Mouse (Mus musculus) heart, postnatal 0 days (tissue): ENCODE measurements around the gene Pcnx2. TPM values are rescaled to one million over a fixed set of nuclear protein-coding genes. Genes with fewer than 3 reads are reported as not detected.

Source experiments
- ATAC-seq: fragments of 200-750 bp; cut with Nextera tagmentation; 2 replicates; pipeline ENCODE4 v1.8.0; 2017; ENCODE audit warnings: low read depth, moderate number of reproducible peaks, moderate library complexity; ENCODE audit not compliant: insufficient read depth
- DNase-seq: peaks from one replicate; pipeline ENCODE4 v3.0.0-alpha.2; 2016; ENCODE audit warnings: low spot score
- H3K27ac ChIP-seq: fragments of 300-500 bp; sonication (generic); 2 replicates; pipeline ENCODE4 v1.5.1; 2014; ENCODE audit warnings: low read depth, mild to moderate bottlenecking
- H3K27me3 ChIP-seq: fragments of 300-500 bp; sonication (generic); 2 replicates; pipeline ENCODE4 v1.6.1; 2014; ENCODE audit warnings: low read length, mixed read lengths; ENCODE audit not compliant: control insufficient read depth, insufficient read depth
- H3K36me3 ChIP-seq: fragments of 300-500 bp; sonication (generic); replicated peaks from 2 replicates; pipeline ENCODE4 v1.6.1; 2014; ENCODE audit warnings: low read length, mixed read lengths; ENCODE audit not compliant: control insufficient read depth, insufficient read depth
- H3K4me1 ChIP-seq: fragments of 300-500 bp; sonication (generic); 2 replicates; pipeline ENCODE4 v1.6.1; 2014; ENCODE audit warnings: antibody characterized with exemption; ENCODE audit not compliant: control insufficient read depth, insufficient read depth
- H3K4me2 ChIP-seq: fragments of 300-500 bp; sonication (generic); 2 replicates; pipeline ENCODE4 v1.6.1; 2014; ENCODE audit warnings: low read depth, mild to moderate bottlenecking, low read length, moderate library complexity
- H3K4me3 ChIP-seq: fragments of 300-500 bp; sonication (generic); 2 replicates; pipeline ENCODE4 v1.5.1; 2014; ENCODE audit warnings: low read depth, low read length
- H3K9ac ChIP-seq: fragments of 300-500 bp; sonication (generic); replicated peaks from 2 replicates; pipeline ENCODE4 v1.6.1; 2014; ENCODE audit warnings: low read depth, low read length, mixed read lengths
- H3K9me3 ChIP-seq: fragments of 300-500 bp; sonication (generic); replicated peaks from 2 replicates; pipeline ENCODE4 v1.6.1; 2016; ENCODE audit warnings: low read length; ENCODE audit not compliant: control insufficient read depth
- CTCF ChIP-seq: IDR thresholded peaks from 2 replicates; pipeline ENCODE4 v1.5.1; 2016; ENCODE audit warnings: antibody characterized with exemption, control low read depth, low read depth
- EP300 ChIP-seq: IDR thresholded peaks from 2 replicates; pipeline ENCODE4 v1.6.1; 2016; ENCODE audit warnings: antibody characterized with exemption, low read depth
- WGBS: fragments of 180-500 bp; shearing (Covaris S2); extraction: QIAGEN DNeasy Blood & Tissue Kit; methylation state at CpG from one replicate; pipeline ENCODE4 v1.1.7; 2014; 5-methylcytosine and 5-hydroxymethylcytosine counted together
- polyA plus RNA-seq: library from polyadenylated mRNA; unstranded; fragments of >200 nt; fragmentation: Nextera tagmentation; extraction: Ambion mirVana; gene quantifications from 2 replicates; pipeline ENCODE4 v1.2.1, GENCODE M21; 2015
- total RNA-seq: library from RNA; depleted of rRNA; stranded (reverse); fragments of >200 nt; gene quantifications from 2 replicates; pipeline ENCODE4 v1.2.3, GENCODE M21; 2014; ENCODE audit warnings: low replicate concordance

Gene Pcnx2
- total and polyA plus RNA-seq, 2 experiments from 2014 or later = 0.04 to 0.16 TPM

DNA sequence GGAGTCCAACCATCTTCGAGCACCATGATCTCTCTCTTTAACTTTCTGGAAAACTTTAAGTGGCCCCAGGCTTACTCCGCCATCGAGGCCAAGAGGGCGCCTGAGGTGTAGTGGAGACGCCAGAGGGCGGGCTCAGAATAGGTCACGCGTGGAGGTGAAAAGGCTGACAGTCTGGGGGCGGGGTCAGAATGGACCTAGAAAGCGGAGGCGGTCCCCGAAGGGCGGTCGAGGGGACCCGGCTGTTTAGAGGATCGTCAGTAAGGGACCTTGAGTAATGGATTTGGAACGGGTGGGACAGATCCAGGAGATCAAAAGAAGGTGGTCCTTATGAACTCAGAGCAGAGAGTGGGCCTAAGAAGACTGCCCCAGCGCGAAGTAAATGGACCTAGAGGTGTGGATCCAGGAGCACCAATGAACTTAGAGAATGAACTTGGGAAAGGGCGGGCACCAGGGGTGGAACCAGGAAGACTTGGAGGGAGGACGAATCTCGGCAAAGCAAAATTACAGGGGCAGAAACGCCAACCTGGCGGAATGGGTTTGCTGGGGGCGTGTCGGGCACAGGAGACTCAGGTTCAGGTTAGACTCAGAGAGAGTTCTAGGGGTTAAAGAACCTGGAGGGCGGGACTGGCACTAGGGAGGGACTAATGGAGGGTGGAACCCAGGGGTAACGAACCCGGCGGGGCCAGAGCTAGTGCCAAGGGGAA, 11.7 kb upstream of the Pcnx2 start:
- Histone ChIP-seq H3K4me3 (peak overlapping the region; percentile 62), H3K27me3 (peaks cover 48% of the 10 kb centered on the region), H3K9ac (peak overlapping the region; percentile 38; the same call in 1 of the 2 replicates), H3K27ac (no peak overlapping the region), H3K9me3 (no peaks in the 10 kb centered on the region), H3K4me1 (peaks cover 11% of the 10 kb centered on the region; the same call in 1 of the 2 replicates), H3K4me2 (peak overlapping the region; percentile 93), H3K36me3 (no peaks in the 10 kb centered on the region)
- TF ChIP-seq CTCF (no peak), EP300 (no peak)
- ATAC-seq (peak; percentile 45), DNase-seq (peak; percentile 9)
- 5% methylated on average over 30 of the region's 30 CpGs for whole genome bisulfite sequencing

DNA sequence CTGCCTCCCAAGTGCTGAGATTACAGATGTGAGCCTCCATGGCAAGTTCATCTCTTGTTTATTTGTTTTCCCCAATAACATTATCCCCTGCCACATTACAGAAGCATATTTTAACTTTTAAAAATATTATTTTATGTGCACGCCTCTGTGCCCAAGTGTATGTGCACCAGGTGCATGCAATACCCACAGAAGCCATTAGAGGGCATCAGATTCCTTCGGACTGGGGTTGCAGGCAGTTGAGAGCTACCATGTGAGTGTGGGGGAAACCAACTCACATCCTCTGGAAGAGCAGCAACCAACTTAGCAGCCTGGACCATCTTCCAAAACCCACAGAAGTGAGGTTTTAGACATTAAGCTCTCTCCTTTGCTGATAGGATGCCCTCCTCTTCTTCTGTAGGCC, 9.2 kb upstream of the Pcnx2 start:
- ATAC-seq (no peak), DNase-seq (no peak)
- H3K27ac ChIP-seq = no peak overlapping the region
- H3K27me3 ChIP-seq = peaks cover 39% of the 10 kb centered on the region
- no peaks in the 10 kb centered on the region for H3K9me3 ChIP-seq
- TF ChIP-seq CTCF (0 out of 2 replicates have a peak, but pooled peaks have one; percentile 22), EP300 (no peak)
- 71% methylated on average over 2 of the region's 2 CpGs for WGBS
- no peak overlapping the region for H3K4me3 ChIP-seq
- H3K36me3 ChIP-seq = no peaks in the 10 kb centered on the region
- no peak overlapping the region for H3K9ac ChIP-seq
- H3K4me2 ChIP-seq = no peak overlapping the region
- peaks cover 11% of the 10 kb centered on the region; the same call in 1 of the 2 replicates for H3K4me1 ChIP-seq

DNA sequence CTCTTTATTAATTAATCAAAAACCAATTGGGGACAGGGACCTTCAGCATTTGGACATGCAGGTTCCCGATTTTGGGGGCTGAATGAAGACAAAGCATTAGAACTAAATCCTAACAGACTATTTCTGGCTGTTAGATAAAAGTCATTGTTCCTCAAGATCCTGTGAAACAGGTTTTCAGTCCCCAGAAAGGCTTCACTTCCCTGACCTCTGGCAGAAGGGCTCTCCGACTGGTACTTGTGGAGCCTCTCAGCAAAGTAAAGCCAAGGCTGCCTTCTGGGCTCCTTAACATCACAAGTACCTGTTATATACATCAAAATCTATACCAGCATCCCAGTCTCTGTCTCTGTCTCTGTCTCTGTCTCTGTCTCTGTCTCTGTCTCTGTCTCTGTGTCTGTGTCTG, 7.2 kb upstream of the Pcnx2 start:
- no peak for DNase-seq
- no peak for TF ChIP-seq EP300
- TF ChIP-seq CTCF = no peak
- Histone ChIP-seq H3K27ac (no peak overlapping the region), H3K9me3 (no peaks in the 10 kb centered on the region), H3K4me2 (no peak overlapping the region), H3K4me3 (no peak overlapping the region), H3K27me3 (peaks cover 19% of the 10 kb centered on the region), H3K9ac (no peak overlapping the region), H3K4me1 (peaks cover 4% of the 10 kb centered on the region; the same call in 1 of the 2 replicates), H3K36me3 (no peaks in the 10 kb centered on the region)
- ATAC-seq = no peak
- WGBS = 59% methylated on average over 2 of the region's 2 CpGs

DNA sequence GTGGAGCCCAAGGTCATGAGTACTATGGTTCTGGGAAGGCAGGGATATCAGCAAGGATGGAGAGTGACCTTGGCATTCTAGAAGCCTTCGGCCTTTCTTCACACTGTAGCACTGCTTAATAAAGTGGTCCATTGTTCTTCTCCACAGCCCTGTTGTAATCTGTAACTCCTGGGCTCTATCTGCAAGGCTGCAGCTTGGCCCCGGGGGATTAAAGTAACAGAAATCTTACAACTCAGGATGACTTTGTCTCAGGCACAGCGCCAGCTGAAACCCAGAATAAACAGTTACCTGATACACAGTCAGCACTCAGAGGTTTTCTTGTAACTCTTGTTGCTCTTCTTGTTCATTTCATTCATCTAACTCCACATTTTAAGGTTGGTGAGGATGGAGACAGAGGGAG, 4.4 kb upstream of the Pcnx2 start:
- 32% methylated on average over 3 of the region's 3 CpGs for WGBS
- H3K9me3 ChIP-seq = no peaks in the 10 kb centered on the region
- no peak overlapping the region for H3K27ac ChIP-seq
- H3K4me3 ChIP-seq = no peak overlapping the region
- DNase-seq (no peak), ATAC-seq (no peak)
- no peaks in the 10 kb centered on the region for H3K36me3 ChIP-seq
- H3K9ac ChIP-seq = no peak overlapping the region
- H3K27me3 ChIP-seq = peaks cover 14% of the 10 kb centered on the region
- no peak overlapping the region for H3K4me2 ChIP-seq
- no peaks in the 10 kb centered on the region for H3K4me1 ChIP-seq
- TF ChIP-seq CTCF = no peak
- no peak for TF ChIP-seq EP300

DNA sequence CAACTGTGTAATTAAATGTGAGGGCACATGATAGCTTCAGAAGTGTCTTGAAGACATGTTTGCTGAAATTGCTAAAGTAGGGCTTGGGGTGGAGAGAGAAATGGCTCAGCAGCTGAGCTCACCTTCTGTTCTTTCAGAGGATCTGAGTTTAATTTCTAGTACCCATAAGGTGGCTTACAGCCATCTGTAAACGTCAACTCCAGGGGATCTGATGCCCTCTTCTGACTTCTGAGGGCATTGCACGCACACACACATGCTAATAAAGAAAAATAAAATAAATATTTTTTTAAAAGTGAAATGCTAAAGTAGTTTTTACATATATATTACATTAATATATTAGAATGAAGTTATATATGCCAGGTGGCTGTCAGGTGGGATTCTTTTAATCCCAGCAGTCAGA, 3.0 kb upstream of the Pcnx2 start:
- Histone ChIP-seq H3K36me3 (no peaks in the 10 kb centered on the region), H3K9ac (no peak overlapping the region), H3K27ac (no peak overlapping the region), H3K4me2 (no peak overlapping the region), H3K4me1 (no peaks in the 10 kb centered on the region), H3K27me3 (peaks cover 22% of the 10 kb centered on the region), H3K9me3 (no peaks in the 10 kb centered on the region), H3K4me3 (no peak overlapping the region)
- DNase-seq (no peak), ATAC-seq (no peak)
- 33% methylated on average over 2 of the region's 2 CpGs for WGBS
- TF ChIP-seq CTCF = no peak
- no peak for TF ChIP-seq EP300

DNA sequence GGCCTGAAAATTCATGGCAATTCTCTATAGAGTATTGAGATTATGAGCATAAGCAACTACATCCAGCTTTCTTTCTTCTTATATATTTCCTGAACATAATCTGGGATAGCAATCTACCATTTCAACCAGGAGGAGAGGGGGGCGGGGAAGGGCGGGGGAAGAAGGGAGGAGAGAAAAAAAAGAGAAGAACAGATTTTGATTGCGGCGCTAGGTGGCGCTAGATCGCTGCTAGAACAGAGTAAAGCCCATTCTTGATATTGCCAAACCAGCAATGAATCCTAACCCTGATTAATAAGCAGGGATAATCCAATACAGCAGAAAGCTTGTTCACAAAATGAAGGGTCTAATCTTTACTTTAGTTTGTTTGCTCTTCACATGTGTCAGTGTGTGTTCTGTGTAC, 782 bp upstream of the Pcnx2 start:
- no peaks in the 10 kb centered on the region for H3K9me3 ChIP-seq
- WGBS = 0% methylated on average over 6 of the region's 6 CpGs
- H3K4me3 ChIP-seq = no peak overlapping the region
- TF ChIP-seq EP300 (no peak), CTCF (peak; percentile 56)
- H3K27ac ChIP-seq = no peak overlapping the region
- no peaks in the 10 kb centered on the region for H3K4me1 ChIP-seq
- H3K9ac ChIP-seq = no peak overlapping the region
- ATAC-seq (no peak), DNase-seq (peak; percentile 36)
- no peaks in the 10 kb centered on the region for H3K36me3 ChIP-seq
- peaks cover 22% of the 10 kb centered on the region for H3K27me3 ChIP-seq
- no peak overlapping the region for H3K4me2 ChIP-seq
